Mouse (Mus musculus) left cerebral cortex, postnatal 10 days (tissue): ENCODE results near the gene 4930426L09Rik. TPM values are rescaled to one million over a fixed set of nuclear protein-coding genes. Genes with fewer than 3 reads are reported as not detected.
A peak's percentile ranks its signal among the peaks of the same experiment; 100 is the strongest.
"Not testable (repeated sequence)": the region's sequence is repeated elsewhere in the genome, so short reads cannot be mapped to it uniquely, and the experiment has no call there.

ENCODE experiments used
- DNase-seq, 2 experiments: peaks; one replicate each; pipeline ENCODE4 v3.0.0; 2021 to 2022; ENCODE audit warnings: low spot score in 2 of 2, mixed read lengths in 1 of 2; ENCODE audit errors: extremely low spot score in 1 of 2
- intact Hi-C: fragments of 180-260 bp; cut with DNase I; formaldehyde crosslinking; loops from one replicate; pipeline ENCODE4 v1.15.1; 2025
- total RNA-seq, 2 experiments: library from RNA; stranded (reverse); gene quantifications; 2 replicates each; pipeline ENCODE4 v1.2.3; 2021

The 4930426L09Rik gene
- total RNA-seq, 2 experiments from 2014 or later = 0.45 to 0.55 TPM

DNA sequence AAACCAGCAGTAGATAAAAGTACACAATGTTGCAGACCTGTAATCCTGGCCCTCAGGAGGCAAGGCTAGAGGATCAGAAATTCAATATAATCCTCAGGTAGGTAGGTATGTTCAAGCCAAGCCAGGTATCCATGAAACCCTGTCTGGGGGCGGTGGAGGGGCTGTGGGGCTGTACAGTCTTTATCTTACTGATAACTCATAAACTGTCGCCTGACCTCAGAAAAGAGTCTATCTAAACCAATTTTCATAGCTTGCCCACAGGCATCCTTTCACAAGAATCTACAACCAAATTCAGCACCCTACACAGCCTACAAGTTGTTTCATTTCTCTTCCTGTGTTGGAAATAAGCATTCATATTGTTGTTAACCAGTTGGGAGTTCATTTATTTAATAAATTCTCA, 1.3 kb downstream of the 4930426L09Rik start:
- intact Hi-C loops = loop anchor here (5.0 to 10.0 kb wide), 3 partner anchors 85 to 325 kb away; partner anchors contain the start of genes Bmi1 and Commd3
- no peak for DNase-seq

GRCm38 (mm10) chr2:19004801-19005200, 6.7 kb downstream of the 4930426L09Rik start:
- DNase-seq = peak; percentile 23 to 41
- intact Hi-C loops = no loop called here

DNA sequence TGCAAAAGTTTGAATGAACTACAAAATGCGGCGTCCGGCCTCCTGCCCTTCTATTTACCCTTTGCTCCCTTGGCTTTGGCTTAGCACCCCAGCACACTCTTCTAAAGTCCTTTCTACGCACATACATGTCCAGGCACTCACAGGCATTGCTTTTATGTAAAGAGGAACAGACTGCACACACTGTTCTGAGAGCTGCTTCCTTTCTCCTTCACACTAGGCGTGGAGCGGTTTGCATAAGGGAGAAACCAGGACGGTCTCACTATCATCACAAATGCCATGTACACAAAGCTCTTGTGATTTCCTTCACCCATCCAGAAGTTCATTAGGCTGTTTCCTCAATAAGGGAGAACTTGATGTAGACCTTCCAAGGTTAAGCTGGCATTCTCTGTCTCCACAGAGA, 8.0 kb downstream of the 4930426L09Rik start:
- no peak for DNase-seq
- intact Hi-C loops = no loop called here

DNA sequence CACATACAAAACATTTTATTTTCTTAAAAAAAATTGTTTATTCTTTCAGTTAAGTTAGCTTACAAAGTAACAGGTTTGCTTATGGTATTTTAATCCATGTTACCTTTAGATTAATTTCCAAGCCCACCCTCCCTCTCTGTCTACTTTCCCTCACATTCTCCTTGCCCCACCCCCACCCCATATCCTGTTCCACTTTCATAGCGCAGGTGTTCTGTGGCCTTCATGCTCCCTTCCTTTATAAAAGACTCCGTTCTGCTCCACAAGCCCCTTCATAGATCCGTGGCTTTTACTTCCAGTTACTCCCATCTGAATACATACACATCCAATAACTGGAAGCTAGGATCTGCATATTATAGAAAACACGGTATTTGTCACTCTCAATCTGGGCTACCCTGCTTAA, 9.4 kb downstream of the 4930426L09Rik start:
- DNase-seq = no peak
- intact Hi-C loops = no loop called here

DNA sequence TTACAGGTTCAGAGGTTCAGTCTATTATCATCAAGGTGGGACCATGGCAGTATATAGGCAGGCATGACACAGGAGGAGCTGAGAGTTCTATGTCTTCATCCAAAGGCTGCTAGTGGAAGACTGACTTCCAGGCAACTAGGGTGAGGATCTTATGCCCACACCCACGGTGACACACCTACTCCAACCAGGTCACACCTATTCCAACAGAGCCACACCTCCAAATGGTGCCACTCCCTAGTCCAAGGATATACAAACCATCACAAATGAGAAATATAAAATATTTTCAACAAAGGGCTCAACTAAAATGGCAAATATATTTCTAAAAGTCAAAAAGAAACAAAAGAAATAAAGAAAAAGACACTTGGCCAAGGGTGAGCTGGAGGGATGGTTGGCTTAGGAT, 12.4 kb downstream of the 4930426L09Rik start:
- intact Hi-C loops, DNase-seq: not testable (repeated sequence)

DNA sequence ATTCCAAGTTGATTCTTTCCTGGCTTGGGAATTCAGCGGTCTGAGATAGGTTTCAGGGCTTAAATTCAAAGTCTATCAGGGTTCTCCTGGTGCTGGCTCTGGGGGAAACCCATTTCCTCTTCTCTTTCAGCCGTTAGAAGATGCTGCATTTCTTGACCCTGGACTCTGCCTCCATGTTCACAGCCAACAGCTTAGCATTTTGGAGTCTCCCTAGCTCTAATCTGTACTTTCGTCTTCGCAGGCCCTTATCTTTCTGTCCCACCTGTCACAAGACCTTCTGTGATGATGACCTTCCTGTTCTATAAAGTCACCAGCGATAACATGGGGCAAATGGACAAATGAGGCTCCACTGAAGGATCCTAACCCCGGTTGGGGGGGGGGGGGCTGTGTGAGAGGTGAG, 13.3 kb downstream of the 4930426L09Rik start:
- intact Hi-C loops = no loop called here
- no peak for DNase-seq

GRCm38 (mm10) chr2:19016348-19016747, 18.2 kb downstream of the 4930426L09Rik start:
- no peak for DNase-seq
- intact Hi-C loops = no loop called here

DNA sequence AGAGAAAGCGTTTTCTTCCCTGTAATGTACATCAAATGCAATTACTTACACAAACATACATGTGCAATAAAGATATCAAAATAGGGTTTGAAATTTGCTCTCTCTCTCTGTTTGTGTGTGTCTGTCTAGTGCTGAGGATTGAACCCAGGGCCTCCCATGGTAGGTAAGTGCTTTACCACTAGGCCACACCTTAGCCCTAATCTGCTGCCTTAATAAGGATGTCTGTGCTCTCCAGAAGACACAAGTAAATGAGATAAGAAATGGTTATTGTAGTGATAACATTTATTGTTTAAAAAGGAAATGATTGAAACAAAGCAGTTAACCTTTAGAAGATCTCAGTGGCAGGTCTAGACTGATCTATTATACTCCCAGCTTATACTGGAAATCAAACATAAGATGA, 18.7 kb downstream of the 4930426L09Rik start:
- intact Hi-C loops = no loop called here
- no peak for DNase-seq

DNA sequence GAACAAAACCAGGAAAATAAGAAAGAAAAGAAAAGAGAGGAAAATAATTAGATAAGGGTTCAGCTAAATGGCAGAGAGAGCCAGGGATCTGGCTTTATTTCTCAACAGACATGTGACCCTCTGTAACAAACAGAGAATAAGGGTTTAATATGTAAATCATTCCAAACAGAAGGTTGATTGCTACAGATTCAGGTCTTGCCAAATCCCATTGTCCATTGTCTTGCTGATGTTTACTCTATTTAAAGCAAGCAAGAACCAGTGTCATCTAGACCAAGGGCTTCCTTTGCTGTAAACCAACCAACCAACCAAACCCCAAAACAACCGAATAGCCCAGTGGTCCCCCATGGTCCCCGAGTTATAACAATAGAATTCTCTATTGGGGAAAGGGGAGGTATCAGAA, 19.9 kb downstream of the 4930426L09Rik start:
- intact Hi-C loops = no loop called here

DNA sequence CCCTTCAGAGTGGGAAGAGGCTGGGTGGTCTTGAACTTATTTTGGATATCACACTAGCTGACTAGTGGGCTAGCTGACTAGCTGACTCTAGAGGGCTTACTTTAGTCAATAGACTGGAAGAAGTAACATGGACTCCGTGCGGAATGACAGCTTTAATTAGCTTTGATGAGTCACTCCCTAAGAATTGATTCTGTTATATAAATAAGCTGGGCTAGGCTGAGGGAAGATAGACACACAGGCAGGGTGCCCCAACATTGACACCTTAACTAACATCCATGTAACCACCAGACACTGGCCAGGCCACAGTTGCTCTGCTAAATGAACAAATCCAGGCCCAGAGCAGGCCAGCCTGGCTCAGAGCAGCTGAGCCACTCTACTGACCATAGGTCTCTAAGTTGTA, 26.7 kb downstream of the 4930426L09Rik start:
- no peak for DNase-seq

More for the DNA sequence above, 19.9 kb downstream of the 4930426L09Rik start:
- DNase-seq = no peak

DNA sequence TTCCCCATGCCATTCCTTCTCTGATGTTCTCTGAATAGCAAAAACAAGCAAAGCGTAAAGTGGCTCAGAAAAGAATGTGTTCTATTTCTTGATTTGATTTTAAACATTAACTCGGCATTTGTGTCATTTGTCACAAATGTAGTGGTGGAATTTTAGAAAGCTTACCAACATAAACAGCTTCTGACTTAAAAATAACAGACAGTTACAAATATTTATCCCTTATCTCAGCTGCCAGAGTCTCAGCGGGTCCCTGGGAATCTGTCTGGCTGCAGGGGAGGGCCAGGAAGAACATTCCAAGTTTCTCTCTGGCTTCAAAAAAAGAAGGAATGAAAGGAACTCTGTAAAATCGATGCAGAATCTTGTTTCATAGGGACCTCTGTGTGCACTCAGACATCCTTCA, 39.3 kb downstream of the 4930426L09Rik start:
- intact Hi-C loops = no loop called here
- DNase-seq = peak in 1 of 2 experiments; percentile 30

More for the DNA sequence above, 26.7 kb downstream of the 4930426L09Rik start:
- intact Hi-C loops = no loop called here

GRCm38 (mm10) chr2:19037907-19038570, 39.9 kb downstream of the 4930426L09Rik start:
- intact Hi-C loops = no loop called here
- DNase-seq = no peak

- DNase-seq = no peak
Measured at GRCm38 (mm10) chr2:19048225-19048624, 50.1 kb downstream of the 4930426L09Rik start.

GRCm38 (mm10) chr2:19049341-19049740, 51.2 kb downstream of the 4930426L09Rik start:
- intact Hi-C loops = no loop called here
- no peak for DNase-seq

More at GRCm38 (mm10) chr2:19048225-19048624, 50.1 kb downstream of the 4930426L09Rik start:
- intact Hi-C loops = no loop called here

Other genes starting within 250 kb of the 4930426L09Rik start
- 10 to 100 TPM; 35.5 to 37.2 TPM for gene Pip4k2a, start 217 bp upstream of the 4930426L09Rik start, total RNA-seq
- under 1 TPM; 0.79 to 0.81 TPM for gene Armc3, start 201.0 kb downstream of the 4930426L09Rik start, total RNA-seq